Mouse (Mus musculus): ENCODE measurements around the gene Rbm8a. TPM values are rescaled to one million over a fixed set of nuclear protein-coding genes. Genes with fewer than 3 reads are reported as not detected.

The Rbm8a gene
- 68.9 and 86.3 TPM in 2 replicates for total RNA-seq (2017)

GRCm38 (mm10) chr3:96629729-96630600, at the start of gene Rbm8a:
TSS of gene Rbm8a (plus strand) at chr3:96629933.
- ATAC-seq (replicated peaks in 1 of 2; ENCODE audit: insufficient read depth in 1 of 2, low FRiP score in 2 of 2, low TSS enrichment in 1 of 2, low read depth in 1 of 2, poor library complexity in 2 of 2, severe bottlenecking in 2 of 2): peak; percentile 98 to 99

GRCm38 (mm10) chr3:96581141-96581540, 48.6 kb upstream of the Rbm8a start:
- ATAC-seq (replicated peaks in 1 of 2; ENCODE audit: insufficient read depth in 1 of 2, low FRiP score in 2 of 2, low TSS enrichment in 1 of 2, low read depth in 1 of 2, poor library complexity in 2 of 2, severe bottlenecking in 2 of 2): no peak

GRCm38 (mm10) chr3:96581771-96582515, 47.8 kb upstream of the Rbm8a start:
- no peak for ATAC-seq (replicated peaks in 1 of 2; ENCODE audit: insufficient read depth in 1 of 2, low FRiP score in 2 of 2, low TSS enrichment in 1 of 2, low read depth in 1 of 2, poor library complexity in 2 of 2, severe bottlenecking in 2 of 2)

- ATAC-seq (replicated peaks in 1 of 2; ENCODE audit: insufficient read depth in 1 of 2, low FRiP score in 2 of 2, low TSS enrichment in 1 of 2, low read depth in 1 of 2, poor library complexity in 2 of 2, severe bottlenecking in 2 of 2): no peak
These were observed 46.3 kb upstream of the Rbm8a start for GRCm38 (mm10) chr3:96583386-96583785.

- no peak for ATAC-seq (replicated peaks in 1 of 2; ENCODE audit: insufficient read depth in 1 of 2, low FRiP score in 2 of 2, low TSS enrichment in 1 of 2, low read depth in 1 of 2, poor library complexity in 2 of 2, severe bottlenecking in 2 of 2)
These were observed 39.1 kb upstream of the Rbm8a start for GRCm38 (mm10) chr3:96590657-96591056.

- ATAC-seq (replicated peaks in 1 of 2; ENCODE audit: insufficient read depth in 1 of 2, low FRiP score in 2 of 2, low TSS enrichment in 1 of 2, low read depth in 1 of 2, poor library complexity in 2 of 2, severe bottlenecking in 2 of 2): no peak
These were observed 36.4 kb upstream of the Rbm8a start for GRCm38 (mm10) chr3:96593374-96593773.

GRCm38 (mm10) chr3:96593790-96594560, 35.8 kb upstream of the Rbm8a start, which contains the start of gene Polr3gl:
TSS of gene Polr3gl (minus strand) at chr3:96594181.
- peak; percentile 93 to 95 for ATAC-seq (replicated peaks in 1 of 2; ENCODE audit: insufficient read depth in 1 of 2, low FRiP score in 2 of 2, low TSS enrichment in 1 of 2, low read depth in 1 of 2, poor library complexity in 2 of 2, severe bottlenecking in 2 of 2)

GRCm38 (mm10) chr3:96594851-96595250, 34.9 kb upstream of the Rbm8a start:
- no peak for ATAC-seq (replicated peaks in 1 of 2; ENCODE audit: insufficient read depth in 1 of 2, low FRiP score in 2 of 2, low TSS enrichment in 1 of 2, low read depth in 1 of 2, poor library complexity in 2 of 2, severe bottlenecking in 2 of 2)

- ATAC-seq (replicated peaks in 1 of 2; ENCODE audit: insufficient read depth in 1 of 2, low FRiP score in 2 of 2, low TSS enrichment in 1 of 2, low read depth in 1 of 2, poor library complexity in 2 of 2, severe bottlenecking in 2 of 2): no peak
These were observed 34.1 kb upstream of the Rbm8a start for GRCm38 (mm10) chr3:96595661-96596060.

GRCm38 (mm10) chr3:96596228-96596707, 33.5 kb upstream of the Rbm8a start, which contains the start of gene Ankrd34a:
TSS of gene Ankrd34a (plus strand) at chr3:96596636.
- no peak for ATAC-seq (replicated peaks in 1 of 2; ENCODE audit: insufficient read depth in 1 of 2, low FRiP score in 2 of 2, low TSS enrichment in 1 of 2, low read depth in 1 of 2, poor library complexity in 2 of 2, severe bottlenecking in 2 of 2)

GRCm38 (mm10) chr3:96596855-96597254, 32.9 kb upstream of the Rbm8a start:
- ATAC-seq (replicated peaks in 1 of 2; ENCODE audit: insufficient read depth in 1 of 2, low FRiP score in 2 of 2, low TSS enrichment in 1 of 2, low read depth in 1 of 2, poor library complexity in 2 of 2, severe bottlenecking in 2 of 2): no peak

GRCm38 (mm10) chr3:96597435-96597891, 32.3 kb upstream of the Rbm8a start:
- ATAC-seq (replicated peaks in 1 of 2; ENCODE audit: insufficient read depth in 1 of 2, low FRiP score in 2 of 2, low TSS enrichment in 1 of 2, low read depth in 1 of 2, poor library complexity in 2 of 2, severe bottlenecking in 2 of 2): no peak

- ATAC-seq (replicated peaks in 1 of 2; ENCODE audit: insufficient read depth in 1 of 2, low FRiP score in 2 of 2, low TSS enrichment in 1 of 2, low read depth in 1 of 2, poor library complexity in 2 of 2, severe bottlenecking in 2 of 2): no peak
These were observed 31.3 kb upstream of the Rbm8a start for GRCm38 (mm10) chr3:96598156-96599068.

- no peak for ATAC-seq (replicated peaks in 1 of 2; ENCODE audit: insufficient read depth in 1 of 2, low FRiP score in 2 of 2, low TSS enrichment in 1 of 2, low read depth in 1 of 2, poor library complexity in 2 of 2, severe bottlenecking in 2 of 2)
These were observed 30.7 kb upstream of the Rbm8a start for GRCm38 (mm10) chr3:96599069-96599393.

GRCm38 (mm10) chr3:96599411-96599810, 30.3 kb upstream of the Rbm8a start:
- no peak for ATAC-seq (replicated peaks in 1 of 2; ENCODE audit: insufficient read depth in 1 of 2, low FRiP score in 2 of 2, low TSS enrichment in 1 of 2, low read depth in 1 of 2, poor library complexity in 2 of 2, severe bottlenecking in 2 of 2)

- ATAC-seq (replicated peaks in 1 of 2; ENCODE audit: insufficient read depth in 1 of 2, low FRiP score in 2 of 2, low TSS enrichment in 1 of 2, low read depth in 1 of 2, poor library complexity in 2 of 2, severe bottlenecking in 2 of 2): peak; percentile 94 to 96
These were observed 29.0 kb upstream of the Rbm8a start, which contains the start of gene Lix1l for GRCm38 (mm10) chr3:96600639-96601250. TSS of gene Lix1l (plus strand) at chr3:96601149.

Data from hematopoietic stem cell, adult 5-6 weeks (primary cell).